Mouse (Mus musculus) G1E (cell line): Measurements from ENCODE around the gene Lcmt1. TPM values are rescaled to one million over a fixed set of nuclear protein-coding genes. Genes with fewer than 3 reads are reported as not detected.

Experiments used
- ATAC-seq: 2 replicates; pipeline ENCODE4 v1.8.0; 2016; ENCODE audit warnings: mild to moderate bottlenecking; ENCODE audit not compliant: insufficient number of reproducible peaks, poor library complexity, low FRiP score, severe bottlenecking; ENCODE audit errors: extremely low read depth
- DNase-seq: peaks from one replicate; pipeline ENCODE4 v3.0.0; 2012; ENCODE audit warnings: low spot score
- H3K27me3 ChIP-seq: 2 replicates; pipeline ENCODE4 v1.6.1; 2012; ENCODE audit warnings: mild to moderate bottlenecking, low read length, inconsistent platforms; ENCODE audit not compliant: insufficient read depth
- H3K36me3 ChIP-seq: replicated peaks from 2 replicates; pipeline ENCODE3; 2012; ENCODE audit warnings: mild to moderate bottlenecking, inconsistent platforms
- H3K4me1 ChIP-seq: 2 replicates; pipeline ENCODE4 v1.6.1; 2012; ENCODE audit warnings: low read depth, low read length, inconsistent platforms, mixed read lengths; ENCODE audit not compliant: insufficient read depth
- H3K4me3 ChIP-seq: 2 replicates; pipeline ENCODE4 v1.5.1; 2012; ENCODE audit warnings: low read depth, mild to moderate bottlenecking, inconsistent platforms, low read length, moderate library complexity, mixed read lengths
- H3K9me3 ChIP-seq: replicated peaks from 2 replicates; pipeline ENCODE4 v1.6.1; 2012; ENCODE audit warnings: inconsistent platforms
- CTCF ChIP-seq: IDR thresholded peaks from 2 replicates; pipeline ENCODE4 v1.5.1; 2012; ENCODE audit warnings: low read depth, low read length, inconsistent platforms, mixed read lengths
- GATA1 ChIP-seq: IDR thresholded peaks from 2 replicates; pipeline ENCODE4 v1.6.1; 2012; ENCODE audit warnings: borderline replicate concordance, low read length, inconsistent platforms, mixed read lengths
- GATA2 ChIP-seq: IDR thresholded peaks from 2 replicates; pipeline ENCODE4 v1.6.1; 2012; ENCODE audit warnings: low read depth, low read length, inconsistent platforms, borderline replicate concordance
- POLR2AphosphoS5 ChIP-seq: IDR thresholded peaks from 2 replicates; pipeline ENCODE4 v1.6.1; 2012; ENCODE audit warnings: low read depth, low read length, inconsistent platforms; ENCODE audit not compliant: insufficient replicate concordance
- TAL1 ChIP-seq: conservative IDR thresholded peaks from 2 replicates; pipeline ENCODE4 v1.6.1; 2012; ENCODE audit warnings: low read depth, low read length, inconsistent platforms, mixed read lengths
- polyA plus RNA-seq: library from polyadenylated mRNA; stranded (reverse); fragments of >175 nt; gene quantifications from 2 replicates; pipeline ENCODE4 v1.2.3, GENCODE M21; 2012
- total RNA-seq, 2 experiments: library from RNA; stranded (forward) in 1 of 2; stranded (reverse) in 1 of 2; fragments of 200-1000 nt in 1 of 2; fragments of >200 nt in 1 of 2; fragmentation: Nextera tagmentation in 1 of 2; gene quantifications; 2 replicates each; pipeline ENCODE4 v1.2.3; 2014 to 2017

Lcmt1 gene
- total and polyA plus RNA-seq, 3 experiments = 5.6 to 31.4 (median 17.2) TPM

- Histone ChIP-seq H3K9me3 (no peaks in the 10 kb centered on the region), H3K36me3 (peaks cover 85% of the 10 kb centered on the region), H3K4me3 (no peak overlapping the region), H3K27me3 (no peaks in the 10 kb centered on the region), H3K4me1 (no peaks in the 10 kb centered on the region)
- ATAC-seq (no peak), DNase-seq (no peak)
- TF ChIP-seq TAL1 (no peak), GATA2 (no peak), CTCF (no peak), POLR2AphosphoS5 (no peak), GATA1 (no peak)
These were observed 50.4 kb downstream of the Lcmt1 start for GRCm38 (mm10) chr7:123419984-123420383.

- H3K9me3 ChIP-seq = no peaks in the 10 kb centered on the region
- H3K27me3 ChIP-seq = no peaks in the 10 kb centered on the region
- DNase-seq = no peak
- H3K4me3 ChIP-seq = no peak overlapping the region
- TF ChIP-seq TAL1 = no peak
- no peak for TF ChIP-seq POLR2AphosphoS5
- TF ChIP-seq GATA2 = no peak
- no peak for TF ChIP-seq CTCF
- no peak for TF ChIP-seq GATA1
- H3K36me3 ChIP-seq = peaks cover 91% of the 10 kb centered on the region
- ATAC-seq = no peak
- peaks cover 3% of the 10 kb centered on the region; the same call in 1 of the 2 replicates for H3K4me1 ChIP-seq
These were observed 52.4 kb downstream of the Lcmt1 start for GRCm38 (mm10) chr7:123421958-123422357.

- no peak for ATAC-seq
- H3K4me3 ChIP-seq = no peak overlapping the region
These were observed 54.7 kb downstream of the Lcmt1 start for GRCm38 (mm10) chr7:123424281-123424680.

GRCm38 (mm10) chr7:123425134-123425757 lies 55.7 kb downstream of the Lcmt1 start:
- Histone ChIP-seq H3K4me3 (no peak overlapping the region), H3K4me1 (peaks cover 3% of the 10 kb centered on the region; the same call in 1 of the 2 replicates), H3K9me3 (no peaks in the 10 kb centered on the region), H3K36me3 (peaks cover 87% of the 10 kb centered on the region), H3K27me3 (no peaks in the 10 kb centered on the region)
- DNase-seq = no peak
- ATAC-seq = no peak
- no peak for TF ChIP-seq CTCF
- TF ChIP-seq TAL1 = no peak
- TF ChIP-seq GATA1 = no peak
- TF ChIP-seq POLR2AphosphoS5 = no peak
- TF ChIP-seq GATA2 = no peak

More at GRCm38 (mm10) chr7:123424281-123424680, 54.7 kb downstream of the Lcmt1 start:
- Histone ChIP-seq H3K36me3 (peaks cover 87% of the 10 kb centered on the region), H3K4me1 (peaks cover 3% of the 10 kb centered on the region; the same call in 1 of the 2 replicates), H3K9me3 (no peaks in the 10 kb centered on the region), H3K27me3 (no peaks in the 10 kb centered on the region)
- DNase-seq = no peak
- TF ChIP-seq CTCF = no peak
- TF ChIP-seq GATA2 = no peak
- TF ChIP-seq GATA1 = no peak

- ATAC-seq (no peak), DNase-seq (no peak)
- Histone ChIP-seq H3K36me3 (peaks cover 56% of the 10 kb centered on the region), H3K27me3 (no peaks in the 10 kb centered on the region), H3K4me3 (no peak overlapping the region), H3K9me3 (no peaks in the 10 kb centered on the region), H3K4me1 (peaks cover 3% of the 10 kb centered on the region; the same call in 1 of the 2 replicates)
- no peak for TF ChIP-seq POLR2AphosphoS5
- no peak for TF ChIP-seq GATA1
- no peak for TF ChIP-seq CTCF
- no peak for TF ChIP-seq GATA2
- TF ChIP-seq TAL1 = no peak
These were observed 60.2 kb downstream of the Lcmt1 start for GRCm38 (mm10) chr7:123429624-123430410.

- ATAC-seq (no peak), DNase-seq (no peak)
- Histone ChIP-seq H3K4me1 (peaks cover 3% of the 10 kb centered on the region; the same call in 1 of the 2 replicates), H3K4me3 (no peak overlapping the region), H3K27me3 (no peaks in the 10 kb centered on the region), H3K36me3 (peaks cover 51% of the 10 kb centered on the region), H3K9me3 (no peaks in the 10 kb centered on the region)
- TF ChIP-seq GATA2 = no peak
- TF ChIP-seq TAL1 = no peak
- TF ChIP-seq GATA1 = no peak
- no peak for TF ChIP-seq POLR2AphosphoS5
- no peak for TF ChIP-seq CTCF
These were observed 60.8 kb downstream of the Lcmt1 start for GRCm38 (mm10) chr7:123430411-123430705.
